Mouse (Mus musculus) CH12.LX (cell line): ENCODE data around the gene Zbtb25. TPM values are rescaled to one million over a fixed set of nuclear protein-coding genes. Genes with fewer than 3 reads are reported as not detected.

Experiments used
- DNase-seq: peaks from one replicate; pipeline ENCODE4 v3.0.0-alpha.2; 2013; ENCODE audit errors: extremely low read depth
- H3K27ac ChIP-seq: 2 replicates; pipeline ENCODE4 v1.5.1; 2012; ENCODE audit warnings: low read depth, mild to moderate bottlenecking, control low read depth, moderate library complexity; ENCODE audit not compliant: insufficient read depth
- H3K27me3 ChIP-seq: replicated peaks from 2 replicates; pipeline ENCODE3; 2012; ENCODE audit warnings: inconsistent platforms
- H3K36me3 ChIP-seq, 2 experiments: replicated peaks in 1 of 2; 2 replicates each; pipeline versions ENCODE3 to v1.6.1; 2012; ENCODE audit warnings: inconsistent platforms in 1 of 2, low read length in 1 of 2, mild to moderate bottlenecking in 1 of 2, mixed read lengths in 1 of 2, moderate library complexity in 1 of 2; ENCODE audit not compliant: control insufficient read depth in 1 of 2, insufficient read depth in 1 of 2
- H3K4me1 ChIP-seq, 2 experiments: 2 replicates each; pipeline ENCODE4 v1.6.1; 2012; ENCODE audit warnings: inconsistent platforms in 1 of 2, moderate library complexity in 1 of 2; ENCODE audit not compliant: insufficient read depth in 2 of 2, control insufficient read depth in 1 of 2
- H3K4me2 ChIP-seq: 2 replicates; pipeline ENCODE4 v1.6.1; 2012; ENCODE audit warnings: low read depth, mild to moderate bottlenecking, control low read depth; ENCODE audit not compliant: poor library complexity, insufficient read depth, severe bottlenecking
- H3K4me3 ChIP-seq, 3 experiments: fragments of 150-350 bp in 1 of 3; sonication (generic) in 1 of 3; replicated peaks in 1 of 3; 2 replicates each; pipeline versions ENCODE3 to v1.5.1; 2011 to 2012; ENCODE audit warnings: low read depth in 2 of 3, low read length in 2 of 3, mild to moderate bottlenecking in 2 of 3, moderate library complexity in 2 of 3, control low read depth in 1 of 3, improper control_type of control experiment in 1 of 3, inconsistent platforms in 1 of 3, mixed read lengths in 1 of 3; ENCODE audit not compliant: poor library complexity in 1 of 3
- H3K79me2 ChIP-seq: replicated peaks from 2 replicates; pipeline ENCODE4 v1.6.1; 2012; ENCODE audit warnings: mild to moderate bottlenecking, moderate library complexity; ENCODE audit not compliant: control insufficient read depth, poor library complexity, insufficient read depth, severe bottlenecking; ENCODE audit errors: extremely low read depth
- H3K9ac ChIP-seq: 2 replicates; pipeline ENCODE4 v1.6.1; 2012; ENCODE audit warnings: low read depth, mild to moderate bottlenecking, control low read depth, moderate library complexity; ENCODE audit not compliant: insufficient read depth
- H3K9me3 ChIP-seq: replicated peaks from 2 replicates; pipeline ENCODE3; 2012; ENCODE audit warnings: low read length, inconsistent platforms, mixed read lengths
- BHLHE40 ChIP-seq: IDR thresholded peaks from 2 replicates; pipeline ENCODE4 v1.6.1; 2011; ENCODE audit warnings: mild to moderate bottlenecking, low read depth, low read length, improper control_type of control experiment
- CHD1 ChIP-seq: IDR thresholded peaks from 2 replicates; pipeline ENCODE4 v1.6.1; 2012; ENCODE audit warnings: low read depth, low read length, improper control_type of control experiment, inconsistent platforms
- E2F4 ChIP-seq: IDR thresholded peaks from 2 replicates; pipeline ENCODE4 v1.6.1; 2011; ENCODE audit warnings: low read depth, low read length, improper control_type of control experiment; ENCODE audit not compliant: insufficient replicate concordance
- EP300 ChIP-seq: IDR thresholded peaks from 2 replicates; pipeline ENCODE4 v1.6.1; 2011; ENCODE audit warnings: low read length, improper control_type of control experiment
- GABPA ChIP-seq: IDR thresholded peaks from 2 replicates; pipeline ENCODE4 v1.6.1; 2012; ENCODE audit warnings: low read depth, low read length, improper control_type of control experiment, inconsistent platforms; ENCODE audit not compliant: insufficient replicate concordance
- IRF4 ChIP-seq: IDR thresholded peaks from 2 replicates; pipeline ENCODE4 v1.6.1; 2014; ENCODE audit warnings: low read depth, mild to moderate bottlenecking, inconsistent platforms, low read length, improper control_type of control experiment
- KAT2A ChIP-seq: IDR thresholded peaks from 2 replicates; pipeline ENCODE4 v1.6.1; 2012; ENCODE audit warnings: low read length, improper control_type of control experiment, inconsistent platforms; ENCODE audit not compliant: insufficient replicate concordance
- MAFK ChIP-seq: IDR thresholded peaks from 2 replicates; pipeline ENCODE4 v1.6.1; 2011; ENCODE audit warnings: low read length, improper control_type of control experiment; ENCODE audit not compliant: insufficient replicate concordance
- MAX ChIP-seq: IDR thresholded peaks from 2 replicates; pipeline ENCODE4 v1.6.1; 2011; ENCODE audit warnings: low read length, improper control_type of control experiment
- MAZ ChIP-seq: IDR thresholded peaks from 2 replicates; pipeline ENCODE4 v1.6.1; 2012; ENCODE audit warnings: low read depth, mild to moderate bottlenecking, inconsistent platforms, low read length, improper control_type of control experiment, moderate library complexity
- MEF2A ChIP-seq: IDR thresholded peaks from 2 replicates; pipeline ENCODE4 v1.6.1; 2014; ENCODE audit warnings: low read depth, mild to moderate bottlenecking, inconsistent platforms, low read length, improper control_type of control experiment, borderline replicate concordance
- RAD21 ChIP-seq: IDR thresholded peaks from 2 replicates; pipeline ENCODE4 v1.6.1; 2011; ENCODE audit warnings: low read depth, mild to moderate bottlenecking, low read length, improper control_type of control experiment, moderate library complexity
- RCOR1 ChIP-seq: conservative IDR thresholded peaks from 2 replicates; pipeline ENCODE4 v1.6.1; 2012; ENCODE audit warnings: low read depth, mild to moderate bottlenecking, inconsistent platforms, low read length, improper control_type of control experiment
- ZKSCAN1 ChIP-seq: IDR thresholded peaks from 2 replicates; pipeline ENCODE4 v1.6.1; 2012; ENCODE audit warnings: low read depth, inconsistent platforms, low read length, improper control_type of control experiment, borderline replicate concordance
- dilution Hi-C: fragments of 300-500 bp; cut with MboI; formaldehyde crosslinking; loops from 2 replicates; pipeline ENCODE4 v1.14.3; 2020; ENCODE audit warnings: low sequenced_read_pairs; ENCODE audit not compliant: extremely low pct_unique_long_range_greater_than_20kb, extremely low pct_ligation_motif_present
- in situ Hi-C: fragments of 300-500 bp; cut with MboI; formaldehyde crosslinking; loops from 3 replicates; pipeline ENCODE4 v1.14.3; 2019; ENCODE audit warnings: low sequenced_read_pairs, low pct_ligation_motif_present, low pct_unique_long_range_greater_than_20kb, mixed read lengths
- polyA plus RNA-seq: library from polyadenylated mRNA; unstranded; fragments of >175 nt; gene quantifications from 2 replicates; pipeline ENCODE4 v1.2.1, GENCODE M21; 2012; ENCODE audit warnings: low read depth; ENCODE audit not compliant: insufficient read length
- total RNA-seq, 2 experiments: library from RNA; depleted of rRNA; stranded (reverse); fragments of 300-350 nt in 1 of 2; fragments of >200 nt in 1 of 2; gene quantifications; 2 replicates each; pipeline ENCODE4 v1.2.3; 2012 to 2014

Zbtb25 gene
- total and polyA plus RNA-seq, 3 experiments: 7.2 to 18.7 (median 7.3) TPM

DNA sequence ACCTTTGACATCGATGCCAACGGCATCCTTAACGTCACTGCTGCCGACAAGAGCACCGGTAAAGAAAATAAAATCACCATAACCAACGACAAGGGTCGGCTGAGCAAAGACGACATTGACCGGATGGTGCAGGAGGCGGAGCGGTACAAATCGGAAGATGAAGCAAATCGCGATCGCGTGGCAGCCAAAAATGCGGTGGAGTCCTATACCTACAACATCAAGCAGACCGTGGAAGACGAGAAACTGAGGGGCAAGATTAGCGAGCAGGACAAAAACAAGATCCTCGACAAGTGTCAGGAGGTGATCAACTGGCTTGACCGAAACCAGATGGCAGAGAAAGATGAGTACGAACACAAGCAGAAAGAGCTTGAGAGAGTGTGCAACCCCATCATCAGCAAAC is 36.6 kb upstream of the Zbtb25 start:
- Histone ChIP-seq H3K9me3 (peaks cover 21% of the 10 kb centered on the region), H3K4me2 (no peak overlapping the region), H3K4me3 (no peak overlapping the region), H3K36me3 (peaks cover 2 to 12% of the 10 kb centered on the region in 2 experiments), H3K27ac (no peak overlapping the region), H3K4me1 (peaks cover 0 to 10% of the 10 kb centered on the region in 2 experiments; a peak in 2 of 4 replicates), H3K9ac (no peak overlapping the region), H3K79me2 (no peaks in the 10 kb centered on the region)
- no peak for DNase-seq
- no peak for TF ChIP-seq MAX
- TF ChIP-seq, all 38 proteins: peak for 0
- no peaks in the 10 kb centered on the region for H3K27me3 ChIP-seq
- in situ Hi-C loops (loop anchor here (5.0 kb wide), 1 partner anchor 34 kb away; the partner anchor contains the start of gene Zbtb1), dilution Hi-C loops (no loop called here)

DNA sequence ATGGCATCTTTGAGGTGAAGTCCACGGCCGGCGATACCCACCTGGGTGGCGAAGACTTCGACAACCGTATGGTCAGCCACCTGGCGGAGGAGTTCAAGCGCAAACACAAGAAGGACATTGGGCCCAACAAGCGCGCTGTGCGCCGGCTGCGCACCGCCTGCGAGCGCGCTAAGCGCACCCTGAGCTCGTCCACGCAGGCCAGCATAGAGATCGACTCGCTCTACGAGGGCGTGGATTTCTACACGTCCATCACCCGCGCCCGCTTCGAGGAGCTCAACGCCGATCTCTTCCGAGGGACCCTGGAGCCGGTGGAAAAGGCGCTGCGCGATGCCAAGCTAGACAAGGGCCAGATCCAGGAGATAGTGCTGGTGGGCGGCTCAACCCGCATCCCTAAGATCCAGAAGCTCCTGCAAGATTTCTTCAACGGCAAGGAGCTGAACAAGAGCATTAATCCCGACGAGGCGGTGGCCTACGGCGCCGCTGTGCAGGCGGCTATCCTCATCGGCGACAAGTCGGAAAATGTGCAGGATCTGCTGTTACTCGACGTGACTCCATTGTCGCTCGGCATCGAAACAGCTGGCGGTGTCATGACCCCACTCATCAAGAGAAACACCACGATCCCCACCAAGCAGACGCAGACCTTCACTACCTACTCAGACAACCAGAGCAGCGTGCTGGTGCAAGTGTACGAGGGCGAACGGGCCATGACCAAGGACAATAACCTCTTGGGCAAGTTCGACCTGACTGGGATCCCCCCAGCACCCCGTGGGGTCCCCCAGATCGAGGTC is 36.0 kb upstream of the Zbtb25 start:
- in situ Hi-C loops: loop anchor here (5.0 kb wide), 1 partner anchor 33 kb away; the partner anchor contains the start of gene Zbtb1
- TF ChIP-seq GABPA: no peak
- TF ChIP-seq E2F4: no peak
- no peak for TF ChIP-seq RAD21
- TF ChIP-seq MEF2A: no peak
- TF ChIP-seq ZKSCAN1: no peak
- TF ChIP-seq CHD1: no peak
- TF ChIP-seq BHLHE40: no peak
- TF ChIP-seq MAFK: no peak
- TF ChIP-seq RCOR1: no peak
- TF ChIP-seq KAT2A: no peak
- TF ChIP-seq EP300: no peak
- TF ChIP-seq IRF4: no peak
- TF ChIP-seq MAZ: no peak
- no peaks in the 10 kb centered on the region for H3K27me3 ChIP-seq
- peaks cover 0 to 10% of the 10 kb centered on the region in 2 experiments; a peak in 2 of 4 replicates for H3K4me1 ChIP-seq
- H3K79me2 ChIP-seq: no peaks in the 10 kb centered on the region
- H3K36me3 ChIP-seq: peaks cover 2 to 12% of the 10 kb centered on the region in 2 experiments
- H3K9me3 ChIP-seq: peaks cover 21% of the 10 kb centered on the region
- no peak overlapping the region for H3K27ac ChIP-seq
- no peak overlapping the region for H3K4me3 ChIP-seq
- H3K4me2 ChIP-seq: no peak overlapping the region
- no peak overlapping the region for H3K9ac ChIP-seq
- DNase-seq: no peak
- dilution Hi-C loops: no loop called here
